Mouse (Mus musculus) T-cell, adult 2 months (primary cell): ENCODE data around the gene Carhsp1.

Experiments
- DNase-seq: peaks from one replicate; pipeline ENCODE4 v3.0.0; 2022; ENCODE audit warnings: low spot score

The Carhsp1 gene

DNA sequence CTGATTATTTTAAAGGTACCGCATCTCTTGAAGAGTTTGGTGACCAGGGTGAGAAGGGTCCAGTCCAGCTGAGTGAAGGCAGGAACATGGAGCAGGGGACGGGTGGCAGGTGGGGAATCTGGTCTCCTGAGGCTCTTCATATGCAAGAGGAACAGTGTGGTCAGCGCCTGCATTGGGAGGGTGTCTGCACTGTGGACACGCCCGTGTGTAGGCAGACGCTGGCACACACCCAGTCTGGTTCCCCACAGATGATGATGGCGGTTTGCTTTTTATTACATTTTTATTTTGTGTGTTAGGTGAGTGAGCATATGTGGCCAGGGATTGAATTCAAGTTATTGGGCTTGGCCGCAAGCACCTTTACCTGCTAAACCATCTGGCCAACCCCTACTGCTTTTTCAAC is 3.6 kb upstream of the Carhsp1 start:
- DNase-seq, result no peak

DNA sequence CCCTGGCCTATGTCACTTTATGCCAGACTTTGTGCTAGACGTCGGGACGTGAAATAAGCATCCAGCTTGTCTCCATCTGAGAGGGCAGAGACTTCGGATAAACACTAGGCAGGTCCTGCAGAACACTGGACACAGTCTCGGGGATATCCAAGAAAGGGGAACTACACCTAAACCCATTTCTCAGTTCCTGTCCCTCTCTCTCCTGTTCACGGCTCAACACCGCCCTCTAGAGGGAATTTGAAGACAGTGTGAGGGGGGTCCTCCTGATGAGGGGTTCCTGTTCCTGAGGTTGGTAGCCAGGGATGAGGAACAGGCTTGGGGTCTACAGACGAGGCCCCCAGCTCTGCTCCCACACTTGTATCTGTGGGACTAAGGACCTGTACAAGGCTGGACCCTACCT is 2.2 kb upstream of the Carhsp1 start:
- DNase-seq, result peak; percentile 64

DNA sequence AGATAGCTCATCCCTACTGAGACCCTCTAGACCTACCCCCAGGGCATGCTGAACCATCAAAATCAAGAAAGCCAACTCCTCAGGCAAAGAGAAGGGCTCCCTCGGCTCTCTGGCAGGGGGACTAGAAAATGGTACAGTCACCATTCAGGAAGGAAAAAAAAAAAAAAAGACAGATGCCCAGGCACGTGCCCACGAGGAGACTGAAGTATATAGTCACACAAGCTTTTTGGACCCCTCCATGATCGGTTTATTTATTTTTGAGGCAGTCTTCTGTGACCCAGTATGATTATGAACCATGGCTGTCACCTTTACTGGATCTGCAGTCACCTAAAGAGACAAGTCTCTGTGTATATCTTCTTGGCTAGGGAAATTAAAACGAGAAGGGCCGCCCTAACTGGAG is 1.4 kb upstream of the Carhsp1 start:
- no peak for DNase-seq

DNA sequence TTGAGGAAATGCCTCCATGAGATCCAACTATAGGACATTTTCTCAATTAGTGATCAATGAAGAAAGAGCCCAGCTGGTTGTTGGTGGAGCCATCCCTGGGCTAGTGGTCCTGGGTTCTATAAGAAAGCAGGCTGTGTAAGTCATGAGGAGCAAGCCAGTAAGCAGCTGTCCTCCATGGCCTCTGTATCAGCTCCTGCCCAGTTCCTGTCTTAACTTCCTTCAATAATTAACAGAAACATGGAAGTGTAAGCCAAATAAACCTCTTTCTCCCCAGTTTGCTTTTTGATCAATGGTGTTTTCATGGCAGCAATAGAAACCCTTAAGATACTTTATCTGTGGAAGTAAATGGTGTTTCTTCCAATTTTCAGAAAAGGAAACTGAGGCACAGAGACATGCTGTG is 856 bp upstream of the Carhsp1 start:
- DNase-seq, result no peak

DNA sequence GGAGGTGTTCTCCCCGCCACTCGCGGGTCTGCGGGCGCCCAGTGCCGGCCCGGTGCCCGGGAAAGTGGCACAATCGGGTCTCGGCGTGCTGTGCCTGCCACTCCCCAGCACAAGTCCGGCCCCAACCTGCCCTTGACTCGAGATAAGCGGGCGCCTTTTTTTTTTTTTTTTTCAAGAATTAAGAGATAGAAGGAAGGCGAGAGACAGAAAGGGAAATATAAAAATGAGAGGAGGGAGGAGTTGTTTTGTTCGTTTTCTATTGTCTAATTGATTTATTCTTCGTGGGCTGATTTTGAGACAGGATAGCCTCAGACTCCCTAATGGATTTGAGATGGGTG is 364 bp upstream of the Carhsp1 start:
- DNase-seq, result no peak

DNA sequence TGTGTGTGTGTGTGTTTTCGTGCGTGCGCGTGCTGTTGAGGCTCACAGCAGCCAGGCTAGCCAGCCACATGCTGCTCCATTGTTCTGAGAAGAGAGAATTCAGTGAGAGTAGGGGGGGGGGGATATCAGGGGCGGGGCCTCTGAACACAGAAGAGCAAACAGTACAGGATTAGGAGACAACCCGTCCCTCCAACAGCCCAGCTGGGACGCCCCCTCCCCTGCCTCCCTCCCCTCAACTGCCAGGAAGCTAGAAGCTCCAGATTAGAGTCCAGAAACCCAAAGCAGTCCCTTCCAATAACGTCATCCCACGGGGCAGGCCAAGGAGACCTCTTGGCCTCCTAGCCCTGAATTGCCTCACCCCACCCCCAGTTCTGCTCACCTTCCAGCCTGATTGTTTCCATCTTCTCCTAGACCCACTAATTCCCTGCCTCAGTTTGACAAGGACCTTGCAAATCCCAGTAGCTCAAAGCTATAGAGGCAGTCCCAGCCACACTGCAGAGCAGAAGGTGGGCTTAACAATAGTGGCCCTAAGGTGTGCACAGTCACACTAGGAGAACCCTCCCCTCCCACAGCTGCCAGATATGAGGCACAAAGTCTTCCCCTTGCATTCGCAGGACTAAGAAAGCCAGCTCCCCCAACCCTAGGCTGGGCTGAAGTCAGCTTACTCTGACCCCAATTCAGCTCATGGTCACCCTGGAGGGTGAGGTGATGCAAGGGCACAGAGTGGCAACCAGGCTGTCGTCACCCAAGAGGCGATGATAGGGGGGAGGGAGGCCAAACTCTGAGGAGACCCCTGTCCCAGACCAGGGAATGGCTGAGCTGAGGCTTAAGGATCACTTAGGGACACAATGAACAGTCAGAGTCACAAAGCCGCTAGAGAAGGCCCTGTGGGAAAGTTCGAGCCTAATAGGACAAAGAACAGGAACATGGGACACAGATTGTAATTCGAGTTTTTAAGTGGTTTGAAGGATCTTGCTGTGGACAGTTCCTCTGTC is 1.6 kb downstream of the Carhsp1 start:
- DNase-seq, result no peak

DNA sequence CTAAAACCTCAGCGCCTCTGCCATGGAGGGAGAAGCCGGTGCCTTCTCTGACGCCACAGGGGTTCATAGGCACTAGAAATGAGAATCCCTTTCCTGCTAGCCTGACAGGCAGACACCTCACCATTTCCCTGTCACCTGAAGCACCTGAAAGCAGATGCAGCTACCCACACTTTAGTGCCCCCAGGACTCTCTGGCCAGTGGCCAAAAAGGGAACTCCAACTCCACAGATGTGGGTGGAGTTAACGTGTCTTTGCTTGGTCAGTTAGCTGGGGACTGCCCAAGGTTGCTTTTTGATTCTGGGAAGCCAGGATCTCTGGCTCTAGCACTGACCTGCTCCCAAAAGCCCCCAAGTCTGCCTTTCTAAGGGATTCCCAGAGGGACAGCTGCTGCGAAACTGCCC is 2.5 kb downstream of the Carhsp1 start:
- no peak for DNase-seq

DNA sequence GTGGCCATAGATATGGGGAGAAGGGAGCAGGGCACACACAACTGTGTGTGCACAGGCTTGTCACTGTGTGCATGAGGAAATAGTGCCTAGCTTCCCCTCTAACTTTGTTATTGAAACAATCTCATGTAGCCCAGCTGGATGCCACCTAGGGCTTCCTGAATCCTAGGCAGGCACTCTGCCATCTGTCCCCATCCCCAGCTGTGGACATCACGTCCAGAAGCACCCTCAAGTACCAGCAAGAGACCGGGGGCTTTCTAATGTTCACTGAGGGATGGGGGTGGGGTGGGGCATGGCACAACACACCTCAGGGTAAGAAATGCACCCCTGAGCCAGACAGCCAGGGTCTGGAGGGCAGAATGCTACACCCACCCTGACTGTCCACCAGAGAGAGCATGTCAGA is 3.6 kb downstream of the Carhsp1 start:
- DNase-seq, result no peak

DNA sequence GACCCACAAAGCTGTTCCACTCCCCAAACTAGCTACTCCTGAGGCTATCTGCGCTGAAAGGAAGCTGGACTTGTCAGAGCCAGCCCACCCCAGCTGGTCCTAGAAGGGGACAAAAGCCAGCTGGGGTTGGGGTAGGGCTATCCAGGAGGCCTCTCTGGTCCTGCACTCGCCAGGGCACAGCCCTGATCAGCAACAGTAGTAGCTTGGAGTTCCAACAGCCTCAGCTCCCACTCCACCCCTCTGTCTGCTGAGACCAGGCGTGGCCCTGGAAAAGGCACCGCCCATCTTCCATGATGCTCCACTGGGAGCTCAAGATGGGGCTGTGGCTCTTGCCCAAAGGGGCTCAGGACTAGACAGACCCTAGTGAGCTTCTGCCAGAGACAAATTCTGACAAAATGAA is 4.1 kb downstream of the Carhsp1 start:
- DNase-seq, result no peak

DNA sequence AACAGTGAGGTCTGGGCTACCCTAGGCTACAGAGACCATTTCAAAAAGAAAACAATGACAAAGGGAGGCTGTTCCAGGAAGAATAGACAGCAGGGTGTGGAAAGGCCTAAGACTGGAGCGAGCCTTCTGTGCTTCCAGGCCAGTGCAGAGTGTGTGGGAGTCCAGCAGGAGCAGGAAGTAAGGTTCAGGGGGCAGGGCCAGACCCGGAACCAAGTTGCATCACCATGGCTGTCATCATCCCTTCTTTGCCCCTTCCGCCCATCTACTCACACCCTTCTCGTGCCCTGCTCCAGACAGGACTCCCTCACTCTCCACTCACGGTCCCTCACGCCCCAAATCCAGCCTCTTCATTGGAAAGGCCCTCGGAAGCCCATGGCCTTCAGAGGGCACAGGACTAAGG is 4.7 kb downstream of the Carhsp1 start:
- DNase-seq, result no peak

DNA sequence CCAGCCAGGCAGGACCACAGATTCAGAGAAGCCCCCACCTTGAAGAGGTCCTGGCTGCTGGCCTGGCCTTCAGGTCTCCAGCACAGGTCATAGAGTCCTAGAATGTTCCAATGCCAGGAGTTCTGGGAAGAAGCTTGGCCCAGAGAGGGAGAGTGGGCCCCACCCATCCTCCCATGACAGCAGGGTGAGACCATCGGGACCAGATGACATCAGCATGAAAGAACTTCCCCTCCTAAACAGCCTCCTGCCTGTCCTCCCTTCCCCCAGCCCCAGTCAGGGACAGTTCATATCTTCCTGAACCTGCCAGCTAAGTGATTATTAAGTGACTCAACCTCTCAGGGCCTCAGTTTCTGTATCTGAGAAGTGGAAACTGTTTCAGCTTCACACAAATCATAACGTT is 5.5 kb downstream of the Carhsp1 start:
- DNase-seq, result no peak

DNA sequence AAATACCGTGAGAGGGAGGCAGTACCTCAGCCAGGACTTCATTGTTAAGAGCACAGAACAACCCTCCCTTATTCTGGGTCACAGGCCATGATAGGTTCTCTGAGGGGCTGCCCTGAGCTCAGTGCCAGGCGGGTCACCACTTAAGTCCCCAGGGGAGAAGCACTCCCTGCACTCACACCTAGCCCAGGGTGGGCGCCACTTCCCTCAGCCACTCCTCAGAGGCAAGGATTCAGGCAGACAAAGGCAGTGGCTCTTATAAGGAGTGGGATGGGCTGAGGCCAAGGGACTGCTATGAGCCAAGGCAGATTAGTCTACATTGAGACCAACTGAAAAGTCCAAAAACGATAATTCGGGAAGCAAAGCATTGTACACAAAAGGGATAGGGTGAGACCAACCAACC is 6.6 kb downstream of the Carhsp1 start:
- DNase-seq, result no peak

- DNase-seq, result no peak
These were observed 8.1 kb downstream of the Carhsp1 start for GRCm38 (mm10) chr16:8663606-8664539.

DNA sequence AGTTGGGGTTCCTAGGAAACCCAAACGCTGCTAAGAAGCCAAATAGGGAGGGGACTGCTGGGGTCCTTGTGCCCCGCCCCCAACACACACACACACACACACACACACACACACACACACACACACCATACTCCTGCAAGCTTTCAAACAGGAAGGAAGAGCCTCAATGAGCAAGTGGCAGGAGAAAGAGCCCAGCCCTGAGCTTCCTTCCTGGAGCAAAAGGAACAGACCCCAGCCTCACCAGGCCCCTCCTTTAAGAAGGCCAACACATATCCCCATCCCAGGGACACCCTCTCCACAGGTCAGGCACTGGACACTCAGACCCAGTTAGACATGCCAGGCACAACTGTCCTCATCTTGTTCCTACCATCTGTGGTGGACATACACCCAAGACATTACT is 8.9 kb downstream of the Carhsp1 start:
- no peak for DNase-seq

GRCm38 (mm10) chr16:8658764-8659163 is 13.2 kb downstream of the Carhsp1 start:
- DNase-seq, result no peak

GRCm38 (mm10) chr16:8658349-8658748 is 13.6 kb downstream of the Carhsp1 start:
- DNase-seq, result no peak

- DNase-seq, result no peak
These were observed 15.7 kb downstream of the Carhsp1 start for GRCm38 (mm10) chr16:8656256-8656655.

DNA sequence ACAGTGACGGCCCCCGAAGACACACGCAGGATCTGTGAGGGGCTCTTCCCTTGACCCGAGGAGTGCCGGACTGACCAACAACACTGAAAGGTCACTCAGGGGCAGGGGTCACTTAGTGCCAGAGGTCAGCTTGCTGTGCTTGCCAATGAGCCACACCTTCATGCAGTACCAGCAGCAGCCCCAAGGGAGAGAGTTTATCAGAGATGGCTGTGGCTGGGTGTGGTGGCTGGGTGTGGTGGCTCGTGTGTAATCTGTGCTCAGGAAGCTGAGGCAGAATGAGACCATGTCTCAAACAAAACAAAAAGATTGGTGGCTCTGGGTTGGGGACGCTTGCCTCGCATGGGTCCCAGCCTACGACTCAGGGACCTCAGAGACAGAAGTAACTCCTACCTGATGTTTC is 16.4 kb downstream of the Carhsp1 start:
- no peak for DNase-seq

DNA sequence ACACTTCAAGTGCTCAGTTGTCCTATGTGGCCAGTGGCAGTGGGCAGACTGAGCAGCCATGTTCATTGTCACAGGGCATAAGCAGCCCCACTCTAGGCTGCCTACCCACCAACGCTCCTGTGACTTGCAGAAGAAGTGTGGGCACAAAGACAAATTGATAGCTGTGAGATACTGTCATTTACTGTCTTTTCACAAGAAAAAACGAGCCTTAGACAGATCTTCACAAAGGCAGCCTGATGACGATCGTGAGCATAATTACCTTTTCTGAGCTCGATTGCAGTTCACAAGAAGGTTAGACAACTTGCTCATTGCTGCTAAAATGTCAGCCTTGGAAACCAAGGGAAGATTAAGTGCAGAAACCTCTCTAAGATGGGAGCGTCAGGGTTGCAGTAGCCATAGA is 16.8 kb downstream of the Carhsp1 start:
- DNase-seq, result no peak

- DNase-seq, result no peak
These were observed 21.9 kb downstream of the Carhsp1 start for GRCm38 (mm10) chr16:8650007-8650406.

DNA sequence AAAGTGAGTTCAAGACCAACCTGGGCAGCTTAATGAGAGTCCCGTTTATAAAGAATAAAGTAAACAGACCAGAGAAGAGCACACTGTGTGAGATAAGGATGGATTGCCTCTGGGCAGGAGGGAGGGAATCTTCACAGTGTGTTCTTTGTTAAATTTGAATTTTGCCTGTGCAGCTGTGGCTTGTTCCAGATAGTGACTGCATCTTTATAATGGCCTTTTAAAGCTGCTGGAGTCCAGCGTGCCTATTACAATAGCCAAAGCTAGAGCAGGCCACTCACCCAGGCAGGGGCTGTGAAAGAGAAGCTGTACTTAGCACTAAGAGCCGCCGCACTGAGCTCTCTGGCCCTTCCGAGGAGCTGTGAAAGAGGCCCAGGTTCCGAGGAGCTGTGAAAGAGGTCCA is 26.4 kb downstream of the Carhsp1 start:
- no peak for DNase-seq

DNA sequence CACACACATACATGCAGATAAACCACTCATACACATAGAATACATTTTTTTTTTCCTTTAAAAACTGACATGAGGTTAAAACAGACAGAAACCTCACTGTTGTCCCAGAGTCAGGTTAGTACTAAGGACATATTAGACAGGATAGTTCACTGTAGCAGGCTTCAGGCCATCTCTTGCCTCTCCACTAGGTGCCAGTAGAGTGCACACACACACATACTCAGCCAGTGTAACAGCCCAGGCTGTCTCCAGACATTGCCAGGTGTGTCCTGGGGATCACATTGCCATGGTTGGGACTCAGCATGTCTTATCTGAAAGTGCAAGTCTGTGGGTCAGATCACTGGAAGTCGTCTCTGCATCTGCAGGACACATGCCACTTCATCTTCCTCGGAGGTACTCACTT is 28.1 kb downstream of the Carhsp1 start:
- peak; percentile 44 for DNase-seq
